Mouse (Mus musculus) hindbrain, postnatal 0 days (tissue): ENCODE data around the gene Dmwd. TPM values are rescaled to one million over a fixed set of nuclear protein-coding genes. Genes with fewer than 3 reads are reported as not detected.

Source experiments
- ATAC-seq: fragments of 200-750 bp; cut with Nextera tagmentation; 2 replicates; pipeline ENCODE4 v1.8.0; 2017; ENCODE audit warnings: mild to moderate bottlenecking, moderate TSS enrichment, moderate library complexity
- DNase-seq: peaks from one replicate; pipeline ENCODE4 v3.0.0-alpha.2; 2015; ENCODE audit warnings: low spot score
- H3K27ac ChIP-seq: fragments of 300-500 bp; sonication (generic); 2 replicates; pipeline ENCODE4 v1.5.1; 2014; ENCODE audit warnings: mild to moderate bottlenecking
- H3K27me3 ChIP-seq: fragments of 300-500 bp; sonication (generic); 2 replicates; pipeline ENCODE4 v1.6.1; 2014; ENCODE audit warnings: low read length, mixed read lengths; ENCODE audit not compliant: insufficient read depth
- H3K36me3 ChIP-seq: fragments of 300-500 bp; sonication (generic); 2 replicates; pipeline ENCODE4 v1.6.1; 2014; ENCODE audit warnings: low read length, mixed read lengths; ENCODE audit not compliant: insufficient read depth
- H3K4me1 ChIP-seq: fragments of 300-500 bp; sonication (generic); 2 replicates; pipeline ENCODE4 v1.6.1; 2014; ENCODE audit warnings: antibody characterized with exemption, low read length, mixed read lengths; ENCODE audit not compliant: insufficient read depth
- H3K4me2 ChIP-seq: fragments of 300-500 bp; sonication (generic); 2 replicates; pipeline ENCODE4 v1.6.1; 2014; ENCODE audit warnings: low read depth, mild to moderate bottlenecking, low read length, moderate library complexity, mixed read lengths
- H3K4me3 ChIP-seq: fragments of 300-500 bp; sonication (generic); 2 replicates; pipeline ENCODE4 v1.5.1; 2014; ENCODE audit warnings: low read length
- H3K9ac ChIP-seq: fragments of 300-500 bp; sonication (generic); replicated peaks from 2 replicates; pipeline ENCODE4 v1.6.1; 2014; ENCODE audit warnings: mild to moderate bottlenecking, low read length, moderate library complexity, mixed read lengths
- H3K9me3 ChIP-seq: fragments of 300-500 bp; sonication (generic); 2 replicates; pipeline ENCODE4 v1.6.1; 2016; ENCODE audit warnings: low read length, mixed read lengths
- CTCF ChIP-seq: IDR thresholded peaks from 2 replicates; pipeline ENCODE4 v1.5.1; 2016; ENCODE audit warnings: antibody characterized with exemption, control low read depth, low read depth
- WGBS: fragments of 180-500 bp; shearing (Covaris S2); extraction: QIAGEN DNeasy Blood & Tissue Kit; methylation state at CpG from one replicate; pipeline ENCODE4 v1.1.7; 2014; 5-methylcytosine and 5-hydroxymethylcytosine counted together
- microRNA-seq, 2 experiments: library from miRNA; unstranded; fragments of <30 nt; microRNA quantifications; one replicate each; pipeline ENCODE4; 2016
- polyA plus RNA-seq: library from polyadenylated mRNA; unstranded; fragments of >200 nt; fragmentation: Nextera tagmentation; extraction: Ambion mirVana; gene quantifications from 2 replicates; pipeline ENCODE4 v1.2.1, GENCODE M21; 2015
- total RNA-seq: library from RNA; depleted of rRNA; stranded (reverse); fragments of >200 nt; gene quantifications from 2 replicates; pipeline ENCODE4 v1.2.3, GENCODE M21; 2014; rRNA removed

Dmwd gene
- total and polyA plus RNA-seq, 2 experiments from 2014 or later: 30.9 to 151 TPM

- no peak for TF ChIP-seq CTCF
- Histone ChIP-seq H3K9me3 (no peaks in the 10 kb centered on the region), H3K9ac (no peak overlapping the region), H3K4me1 (no peaks in the 10 kb centered on the region; the same call in 1 of the 2 replicates), H3K36me3 (no peaks in the 10 kb centered on the region), H3K4me3 (no peak overlapping the region), H3K27ac (no peak overlapping the region), H3K4me2 (no peak overlapping the region), H3K27me3 (no peaks in the 10 kb centered on the region)
- ATAC-seq (no peak), DNase-seq (no peak)
- 83% methylated on average over 5 of the region's 5 CpGs for WGBS
These were observed 51.7 kb downstream of the Dmwd start for GRCm38 (mm10) chr7:19127744-19128143.

GRCm38 (mm10) chr7:19129396-19129795 is 53.4 kb downstream of the Dmwd start:
- no peak for TF ChIP-seq CTCF
- DNase-seq (no peak), ATAC-seq (no peak)
- Histone ChIP-seq H3K36me3 (no peaks in the 10 kb centered on the region), H3K27ac (no peak overlapping the region), H3K9ac (no peak overlapping the region), H3K27me3 (no peaks in the 10 kb centered on the region), H3K4me1 (no peaks in the 10 kb centered on the region; the same call in 1 of the 2 replicates), H3K4me3 (no peak overlapping the region), H3K4me2 (no peak overlapping the region), H3K9me3 (no peaks in the 10 kb centered on the region)
- 93% methylated on average over 5 of the region's 5 CpGs for WGBS

- H3K27ac ChIP-seq: peak overlapping the region; percentile 86
- peak overlapping the region; percentile 44 for H3K9ac ChIP-seq
- no peaks in the 10 kb centered on the region for H3K9me3 ChIP-seq
- 28% methylated on average over 4 of the region's 4 CpGs for WGBS
- peak overlapping the region; percentile 64 for H3K4me2 ChIP-seq
- TF ChIP-seq CTCF: peak; percentile 30; the same call in 1 of the 2 replicates
- no peaks in the 10 kb centered on the region for H3K36me3 ChIP-seq
- DNase-seq (peak; percentile 41), ATAC-seq (no peak)
- no peaks in the 10 kb centered on the region; the same call in 1 of the 2 replicates for H3K4me1 ChIP-seq
- H3K27me3 ChIP-seq: no peaks in the 10 kb centered on the region
- peak overlapping the region; percentile 40 for H3K4me3 ChIP-seq
These were observed 54.6 kb downstream of the Dmwd start for GRCm38 (mm10) chr7:19130657-19131056.

- under 1% methylated on average over 39 of the region's 39 CpGs for WGBS
- no peaks in the 10 kb centered on the region for H3K9me3 ChIP-seq
These were observed 55.4 kb downstream of the Dmwd start for GRCm38 (mm10) chr7:19131324-19131848.

More at GRCm38 (mm10) chr7:19131324-19131848, 55.4 kb downstream of the Dmwd start:
- Histone ChIP-seq H3K9ac (peak overlapping the region; percentile 44), H3K36me3 (no peaks in the 10 kb centered on the region; the same call in 1 of the 2 replicates), H3K4me2 (peak overlapping the region; percentile 64), H3K4me3 (peak overlapping the region; percentile 40), H3K27ac (peak overlapping the region; percentile 86), H3K4me1 (no peaks in the 10 kb centered on the region; the same call in 1 of the 2 replicates), H3K27me3 (no peaks in the 10 kb centered on the region)
- ATAC-seq (peak; percentile 99), DNase-seq (peak; percentile 99)
- peak; percentile 81 for TF ChIP-seq CTCF

Small RNAs within 50 kb of the gene (microRNA-seq; reads per million reads assigned to microRNA genes)
- gene Mir3100: 0 to 0.72 reads per million in 2 experiments

Other genes with a start within 250 kb of the Dmwd start
- 1.1 and 1.5 TPM in 2 replicates for gene Mill2, start 236.3 kb upstream of the Dmwd start, total RNA-seq
- gene Mill2, start 236.3 kb upstream of the Dmwd start, polyA plus RNA-seq: 0.72 and 0.79 TPM in 2 replicates
- gene Pglyrp1, start 204.9 kb upstream of the Dmwd start, total RNA-seq: 29.7 and 30.2 TPM in 2 replicates
- gene Pglyrp1, start 204.9 kb upstream of the Dmwd start, polyA plus RNA-seq: 29.1 and 30.0 TPM in 2 replicates
- 22.0 and 31.5 TPM in 2 replicates for gene Ccdc61, start 165.8 kb upstream of the Dmwd start, total RNA-seq
- gene Ccdc61, start 165.8 kb upstream of the Dmwd start, polyA plus RNA-seq: 32.9 and 35.2 TPM in 2 replicates
- gene Nova2, start 150.3 kb upstream of the Dmwd start, total RNA-seq: 18.3 and 19.8 TPM in 2 replicates
- 9.2 and 9.7 TPM in 2 replicates for gene Nova2, start 150.3 kb upstream of the Dmwd start, polyA plus RNA-seq
- gene Nanos2, start 88.8 kb upstream of the Dmwd start, total RNA-seq: 1.3 and 2.6 TPM in 2 replicates
- gene Nanos2, start 88.8 kb upstream of the Dmwd start, polyA plus RNA-seq: 1.6 TPM in 2 replicates
- gene Mypop, start 85.0 kb upstream of the Dmwd start, total RNA-seq: 22.5 and 26.1 TPM in 2 replicates
- 5.6 and 6.0 TPM in 2 replicates for gene Mypop, start 85.0 kb upstream of the Dmwd start, polyA plus RNA-seq
- 128 and 140 TPM in 2 replicates for gene Irf2bp1, start 72.2 kb upstream of the Dmwd start, total RNA-seq
- 20.0 and 22.4 TPM in 2 replicates for gene Irf2bp1, start 72.2 kb upstream of the Dmwd start, polyA plus RNA-seq
- not detected in 2 replicates for gene Foxa3, start 52.7 kb upstream of the Dmwd start, total RNA-seq
- not detected in 2 replicates for gene Foxa3, start 52.7 kb upstream of the Dmwd start, polyA plus RNA-seq
- 85.4 and 88.0 TPM in 2 replicates for gene Sympk, start 51.9 kb upstream of the Dmwd start, total RNA-seq
- gene Sympk, start 51.9 kb upstream of the Dmwd start, polyA plus RNA-seq: 19.2 TPM in 2 replicates
- gene Rsph6a, start 21.5 kb upstream of the Dmwd start, total RNA-seq: not detected in 2 replicates
- gene Rsph6a, start 21.5 kb upstream of the Dmwd start, polyA plus RNA-seq: 0.19 and 0.44 TPM in 2 replicates
- 19.5 and 27.8 TPM in 2 replicates for gene Dmpk, start 7.6 kb downstream of the Dmwd start, total RNA-seq
- gene Dmpk, start 7.6 kb downstream of the Dmwd start, polyA plus RNA-seq: 4.8 and 5.6 TPM in 2 replicates
- 10.3 and 12.1 TPM in 2 replicates for gene Six5, start 18.4 kb downstream of the Dmwd start, total RNA-seq
- gene Six5, start 18.4 kb downstream of the Dmwd start, polyA plus RNA-seq: 1.4 and 1.5 TPM in 2 replicates
- 4.6 and 6.3 TPM in 2 replicates for gene Gm4969, start 42.1 kb downstream of the Dmwd start, total RNA-seq
- gene Gm4969, start 42.1 kb downstream of the Dmwd start, polyA plus RNA-seq: 7.7 and 7.9 TPM in 2 replicates
- gene Fbxo46, start 43.6 kb downstream of the Dmwd start, total RNA-seq: 19.6 and 23.8 TPM in 2 replicates
- 7.7 and 9.0 TPM in 2 replicates for gene Fbxo46, start 43.6 kb downstream of the Dmwd start, polyA plus RNA-seq
- 17.3 and 18.3 TPM in 2 replicates for gene Qpctl, start 73.1 kb downstream of the Dmwd start, total RNA-seq
- 24.7 and 25.5 TPM in 2 replicates for gene Qpctl, start 73.1 kb downstream of the Dmwd start, polyA plus RNA-seq
- gene Snrpd2, start 73.5 kb downstream of the Dmwd start, total RNA-seq: 34.1 and 42.9 TPM in 2 replicates
- 114 and 118 TPM in 2 replicates for gene Snrpd2, start 73.5 kb downstream of the Dmwd start, polyA plus RNA-seq
- gene Gipr, start 89.9 kb downstream of the Dmwd start, total RNA-seq: 2.0 and 3.0 TPM in 2 replicates
- 0.85 and 1.3 TPM in 2 replicates for gene Gipr, start 89.9 kb downstream of the Dmwd start, polyA plus RNA-seq
- gene Eml2, start 100.2 kb downstream of the Dmwd start, total RNA-seq: 88.2 and 103 TPM in 2 replicates
- 15.0 and 18.9 TPM in 2 replicates for gene Eml2, start 100.2 kb downstream of the Dmwd start, polyA plus RNA-seq
- gene Gpr4, start 136.3 kb downstream of the Dmwd start, total RNA-seq: 3.8 and 4.5 TPM in 2 replicates
- gene Gpr4, start 136.3 kb downstream of the Dmwd start, polyA plus RNA-seq: 4.1 and 4.4 TPM in 2 replicates
- 44.2 and 47.7 TPM in 2 replicates for gene Opa3, start 152.1 kb downstream of the Dmwd start, total RNA-seq
- gene Opa3, start 152.1 kb downstream of the Dmwd start, polyA plus RNA-seq: 34.6 and 37.1 TPM in 2 replicates
- gene Vasp, start 195.6 kb downstream of the Dmwd start, total RNA-seq: 62.6 and 68.3 TPM in 2 replicates
- gene Vasp, start 195.6 kb downstream of the Dmwd start, polyA plus RNA-seq: 35.5 and 37.0 TPM in 2 replicates
- gene Ppm1n, start 203.8 kb downstream of the Dmwd start, total RNA-seq: 2.1 and 2.9 TPM in 2 replicates
- 2.0 and 2.5 TPM in 2 replicates for gene Ppm1n, start 203.8 kb downstream of the Dmwd start, polyA plus RNA-seq
- 151 and 155 TPM in 2 replicates for gene Rtn2, start 206.4 kb downstream of the Dmwd start, total RNA-seq
- gene Rtn2, start 206.4 kb downstream of the Dmwd start, polyA plus RNA-seq: 98.4 and 101 TPM in 2 replicates
- 0.31 and 1.0 TPM in 2 replicates for gene Fosb, start 233.8 kb downstream of the Dmwd start, total RNA-seq
- gene Fosb, start 233.8 kb downstream of the Dmwd start, polyA plus RNA-seq: 0.09 and 0.11 TPM in 2 replicates